In genomic region chr11:99171442-99171841, GRCm38 (mm10) we compare ENCODE assay signal across 24 mouse cellular contexts. TPM values are rescaled to one million over a fixed set of nuclear protein-coding genes. Genes with fewer than 3 reads are reported as not detected.
DNase-seq lines count a peak whose midpoint lies in the region; ATAC-seq and TF ChIP-seq lines count a peak whose summit lies in the region.
"Had no signal": no experiment of that assay in that cellular context is flagged by ENCODE, and none has a peak within 500 bp of the region (broad histone marks: within the 10 kb centered on the region; RNA-seq: fewer than 3 reads in every experiment).

No protein-coding gene starts in this region.

- peaks cover 42% of the 10 kb centered on the region for H3K4me1 ChIP-seq in thymus, adult 2 months (replicated peaks; ENCODE audit: control insufficient read depth, insufficient read depth, low read length)
- no peaks in the 10 kb centered on the region for H3K4me1 ChIP-seq in intestine, postnatal 0 days (replicated peaks; ENCODE audit: control insufficient read depth, insufficient read depth, low read length)
- H3K4me1 ChIP-seq: forebrain, embryonic 13.5 days; heart, embryonic 13.5 days; hindbrain, embryonic 12.5 days; hindbrain, embryonic 15.5 days had no signal

- ATAC-seq in CD4-positive, CD25-positive, alpha-beta regulatory T cell, adult 4 months = no peak
- no peak for ATAC-seq in intestine, postnatal 0 days
- ATAC-seq: forebrain, embryonic 13.5 days; forebrain, embryonic 16.5 days; Patski had no signal

- TF ChIP-seq POLR2A in thymus, adult 2 months (IDR thresholded peaks at IDR 0.05; ENCODE audit: control insufficient read depth, extremely low read depth, insufficient read depth, low read length, poor library complexity) = no peak

- TF ChIP-seq CTCF in thymus, adult 2 months (IDR thresholded peaks at IDR 0.05; ENCODE audit: borderline replicate concordance, control insufficient read depth, extremely low read depth, insufficient read depth, low read length, poor library complexity) = no peak
- TF ChIP-seq CTCF in intestine, postnatal 0 days (IDR thresholded peaks at IDR 0.05; ENCODE audit: low read depth) = no peak

- no peaks in the 10 kb centered on the region for H3K27me3 ChIP-seq in thymus, adult 2 months (ENCODE audit: control insufficient read depth, insufficient read depth, low read length)
- no peaks in the 10 kb centered on the region for H3K27me3 ChIP-seq in intestine, postnatal 0 days (replicated peaks; ENCODE audit: control insufficient read depth, insufficient read depth, low read length)
- H3K27me3 ChIP-seq: forebrain, embryonic 13.5 days; heart, embryonic 13.5 days; hindbrain, embryonic 12.5 days; hindbrain, embryonic 15.5 days had no signal

- H3K27ac ChIP-seq in thymus, adult 2 months (ENCODE audit: control insufficient read depth, insufficient read depth, low read length) = peak overlapping the region; percentile 92
- H3K27ac ChIP-seq in intestine, postnatal 0 days (ENCODE audit: low read depth, low read length) = no peak overlapping the region
- H3K27ac ChIP-seq: forebrain, embryonic 10.5 days; forebrain, embryonic 13.5 days; heart, adult 2 months; heart, embryonic 10.5 days; heart, embryonic 13.5 days; hindbrain, embryonic 12.5 days; hindbrain, embryonic 15.5 days had no signal

- 28% methylated on average over 2 of the region's 2 CpGs for WGBS in thymus, adult 2 months
- WGBS in intestine, postnatal 0 days = 70% methylated on average over 2 of the region's 2 CpGs

- no peak overlapping the region for H3K4me3 ChIP-seq in thymus, adult 2 months (ENCODE audit: control insufficient read depth, insufficient read depth, low read length)
- no peak overlapping the region for H3K4me3 ChIP-seq in intestine, postnatal 0 days (ENCODE audit: low read depth, low read length)
- H3K4me3 ChIP-seq: forebrain, embryonic 10.5 days; forebrain, embryonic 13.5 days; heart, adult 2 months; heart, embryonic 10.5 days; heart, embryonic 13.5 days; hindbrain, embryonic 12.5 days; hindbrain, embryonic 15.5 days had no signal

- H3K36me3 ChIP-seq in thymus, adult 2 months (ENCODE audit: control insufficient read depth, insufficient read depth, low read length) = no peaks in the 10 kb centered on the region
- H3K36me3 ChIP-seq in intestine, postnatal 0 days (ENCODE audit: control insufficient read depth, insufficient read depth) = no peaks in the 10 kb centered on the region
- H3K36me3 ChIP-seq: forebrain, embryonic 10.5 days; G1E; heart, embryonic 10.5 days; heart, embryonic 13.5 days; hindbrain, embryonic 12.5 days; hindbrain, embryonic 15.5 days had no signal

- no peak overlapping the region for H3K9ac ChIP-seq in intestine, postnatal 0 days (ENCODE audit: low read depth, low read length)
- H3K9ac ChIP-seq: forebrain, embryonic 13.5 days; heart, embryonic 13.5 days; hindbrain, embryonic 12.5 days; hindbrain, embryonic 15.5 days had no signal

- H3K9me3 ChIP-seq in intestine, postnatal 0 days (ENCODE audit: control insufficient read depth) = no peaks in the 10 kb centered on the region
- H3K9me3 ChIP-seq: forebrain, embryonic 10.5 days; forebrain, embryonic 13.5 days; G1E; heart, embryonic 10.5 days; heart, embryonic 13.5 days; hindbrain, embryonic 12.5 days; hindbrain, embryonic 15.5 days had no signal

- peak; percentile 45 for DNase-seq in CD4-positive, CD25-positive, alpha-beta regulatory T cell, adult 2 months (ENCODE audit: low read depth, low spot score)
- DNase-seq in thymus, adult 2 months = no peak
- no peak for DNase-seq in thymus, postnatal 36 days
- peak; percentile 68 for DNase-seq in induced T-regulatory cell, adult 2 months (ENCODE audit: low read depth)
- DNase-seq in right cerebral cortex, adult 18-20 months = no peak
- DNase-seq: adrenal gland, adult 8-10 months; adrenal gland, postnatal 25 days; cerebellum, adult 18-20 months; cerebellum, adult 9-10 months; cerebellum, postnatal 14 days; gastrocnemius, postnatal 10 days; gastrocnemius, postnatal 36 days; heart, adult 2 months had no signal

- H3K4me2 ChIP-seq in intestine, postnatal 0 days (replicated peaks; ENCODE audit: low read depth) = no peak overlapping the region
- H3K4me2 ChIP-seq: forebrain, embryonic 13.5 days; heart, embryonic 13.5 days; hindbrain, embryonic 12.5 days; hindbrain, embryonic 15.5 days had no signal

RNA-seq across cellular contexts. Expression of gene Ccr7, which starts 16.6 kb away (rescaled TPM):
- polyA plus RNA-seq in CD4-positive, CD25-positive, alpha-beta regulatory T cell, adult 4 months (2017; shearing (Covaris generic)) = 100 to 1,000 TPM; 277 to 361 TPM
- 202 and 240 TPM in 2 replicates for polyA plus RNA-seq in thymus, adult 2 months (2012; rRNA removed)
- 0.14 TPM in 1 of 2 replicates, not detected in the other for polyA plus RNA-seq in intestine, postnatal 0 days (2015; fragmentation: Nextera tagmentation; extraction: Ambion mirVana)
- polyA plus RNA-seq: forebrain, embryonic 13.5 days; forebrain, embryonic 16.5 days; G1E had no signal

RNA-seq across cellular contexts. Expression of gene Smarce1, which starts 59.4 kb away (rescaled TPM):
- polyA plus RNA-seq in CD4-positive, CD25-positive, alpha-beta regulatory T cell, adult 4 months (2017; shearing (Covaris generic)) = 100 to 1,000 TPM; 179 to 201 TPM
- 37.0 and 43.5 TPM in 2 replicates for polyA plus RNA-seq in thymus, adult 2 months (2012; rRNA removed)
- 73.1 and 80.0 TPM in 2 replicates for polyA plus RNA-seq in intestine, postnatal 0 days (2015; fragmentation: Nextera tagmentation; extraction: Ambion mirVana)

Comparison
In these comparisons a context has a peak if more than half of its experiments do, and no peak if none do; other contexts are left out.
1. DNase-seq: peak in CD4-positive, CD25-positive, alpha-beta regulatory T cell, adult 2 months (single experiment) and induced T-regulatory cell, adult 2 months (single experiment); none in thymus, adult 2 months (single experiment), thymus, postnatal 36 days (0 of 2) and right cerebral cortex, adult 18-20 months (single experiment).
2. RNA of gene Ccr7, which starts 16.6 kb away (polyA plus RNA-seq): 277 to 361 TPM in CD4-positive, CD25-positive, alpha-beta regulatory T cell, adult 4 months and 202 to 240 TPM in thymus, adult 2 months; 0.14 TPM in intestine, postnatal 0 days; every median in the first group is over 100 times any median in the second.